Mouse (Mus musculus): ENCODE data around the gene Mtus2. TPM values are rescaled to one million over a fixed set of nuclear protein-coding genes. Genes with fewer than 3 reads are reported as not detected.
"Not testable (repeated sequence)": the region's sequence is repeated elsewhere in the genome, so short reads cannot be mapped to it uniquely, and the experiment has no call there.

The Mtus2 gene
- polyA plus RNA-seq, 1 experiment = 5.3 TPM

GRCm38 (mm10) chr5:148108314-148108713 is 151.2 kb downstream of the Mtus2 start:
- DNase-seq (ENCODE audit: low spot score) = no peak

GRCm38 (mm10) chr5:148115207-148115817 is 158.2 kb downstream of the Mtus2 start:
- DNase-seq (ENCODE audit: low spot score) = no peak

GRCm38 (mm10) chr5:148124354-148124753 is 167.2 kb downstream of the Mtus2 start:
- no peak for DNase-seq (ENCODE audit: low spot score)

GRCm38 (mm10) chr5:148130691-148131457 is 173.8 kb downstream of the Mtus2 start:
- DNase-seq (ENCODE audit: low spot score) = no peak

GRCm38 (mm10) chr5:148131458-148132131 is 174.5 kb downstream of the Mtus2 start:
- DNase-seq (ENCODE audit: low spot score) = no peak

- no peak for DNase-seq (ENCODE audit: low spot score)
Measured at GRCm38 (mm10) chr5:148133448-148134060, 176.4 kb downstream of the Mtus2 start.

GRCm38 (mm10) chr5:148141662-148142061 is 184.5 kb downstream of the Mtus2 start:
- no peak for DNase-seq (ENCODE audit: low spot score)

GRCm38 (mm10) chr5:148146200-148146823 is 189.2 kb downstream of the Mtus2 start:
- DNase-seq (ENCODE audit: low spot score) = no peak

- DNase-seq (ENCODE audit: low spot score) = no peak
Measured at GRCm38 (mm10) chr5:148151894-148152599, 194.9 kb downstream of the Mtus2 start.

- DNase-seq (ENCODE audit: low spot score) = no peak
Measured at GRCm38 (mm10) chr5:148152600-148153402, 195.7 kb downstream of the Mtus2 start.

- no peak for DNase-seq (ENCODE audit: low spot score)
Measured at GRCm38 (mm10) chr5:148153403-148153713, 196.2 kb downstream of the Mtus2 start.

- DNase-seq (ENCODE audit: low spot score) = no peak
Measured at GRCm38 (mm10) chr5:148154727-148155126, 197.6 kb downstream of the Mtus2 start.

- DNase-seq (ENCODE audit: low spot score) = no peak
Measured at GRCm38 (mm10) chr5:148159328-148159727, 202.2 kb downstream of the Mtus2 start.

- DNase-seq (ENCODE audit: low spot score) = no peak
Measured at GRCm38 (mm10) chr5:148160529-148161154, 203.5 kb downstream of the Mtus2 start.

GRCm38 (mm10) chr5:148165111-148165510 is 208.0 kb downstream of the Mtus2 start:
- DNase-seq (ENCODE audit: low spot score) = no peak

- DNase-seq (ENCODE audit: low spot score) = no peak
Measured at GRCm38 (mm10) chr5:148175091-148175490, 218.0 kb downstream of the Mtus2 start.

GRCm38 (mm10) chr5:148175742-148176426 is 218.8 kb downstream of the Mtus2 start:
- DNase-seq (ENCODE audit: low spot score) = no peak

GRCm38 (mm10) chr5:148176539-148176938 is 219.4 kb downstream of the Mtus2 start:
- not testable (repeated sequence) for DNase-seq (ENCODE audit: low spot score)

- DNase-seq (ENCODE audit: low spot score) = no peak
Measured at GRCm38 (mm10) chr5:148179231-148179630, 222.1 kb downstream of the Mtus2 start.

Data from urinary bladder, adult 2 months (tissue).